Mouse (Mus musculus): Measurements from ENCODE around the gene Larp6. TPM values are rescaled to one million over a fixed set of nuclear protein-coding genes. Genes with fewer than 3 reads are reported as not detected.

The Larp6 gene
- total and polyA plus RNA-seq, 3 experiments: not detected

DNA sequence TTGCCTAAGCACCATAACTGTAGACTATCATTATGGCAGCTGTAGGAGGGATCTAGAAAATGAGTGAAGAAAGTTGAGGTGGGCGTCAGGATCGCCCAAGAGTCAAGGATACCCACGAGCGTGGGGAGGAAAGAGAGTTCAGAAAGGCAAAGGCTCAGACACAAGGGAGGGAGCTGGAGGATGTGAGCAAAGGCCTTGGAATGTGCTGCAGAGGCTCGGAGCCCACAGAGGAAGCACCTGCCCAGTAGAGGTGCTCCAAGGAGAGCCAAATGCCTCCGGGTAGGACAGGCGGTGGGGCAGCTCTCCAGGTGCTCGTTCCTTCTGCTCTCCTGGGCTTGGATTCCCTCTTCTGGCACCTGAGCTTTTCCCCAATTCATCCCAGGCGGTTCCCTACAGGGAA lies 64.1 kb downstream of the Larp6 start:
- no peaks in the 10 kb centered on the region for H3K27me3 ChIP-seq (replicated peaks)
- no peak overlapping the region for H3K27ac ChIP-seq (ENCODE audit: insufficient read depth, low read depth)
- in situ Hi-C loops (cut with MboI; ENCODE audit: low pct_ligation_motif_present, low pct_unique_long_range_greater_than_20kb, low sequenced_read_pairs) (no loop called here), dilution Hi-C loops (cut with MboI; ENCODE audit: extremely low pct_ligation_motif_present, extremely low pct_unique_long_range_greater_than_20kb, low sequenced_read_pairs) (no loop called here)
- no peak for DNase-seq (ENCODE audit: extremely low read depth)
- H3K9ac ChIP-seq (ENCODE audit: insufficient read depth, low read depth): no peak overlapping the region
- no peaks in the 10 kb centered on the region for H3K36me3 ChIP-seq (replicated peaks in 1 of 2; ENCODE audit: control insufficient read depth in 1 of 2, insufficient read depth in 1 of 2, low read length in 1 of 2)
- H3K4me2 ChIP-seq (ENCODE audit: insufficient read depth, low read depth, poor library complexity, severe bottlenecking): no peak overlapping the region
- no peaks in the 10 kb centered on the region for H3K4me1 ChIP-seq (ENCODE audit: control insufficient read depth in 1 of 2, insufficient read depth in 2 of 2)
- TF ChIP-seq MXI1 (IDR thresholded peaks at IDR 0.05; ENCODE audit: low read depth, low read length): no peak
- no peak for TF ChIP-seq ZC3H11A (IDR thresholded peaks at IDR 0.05; ENCODE audit: low read depth, low read length)
- TF ChIP-seq MEF2A (IDR thresholded peaks at IDR 0.05; ENCODE audit: borderline replicate concordance, low read depth, low read length): no peak
- TF ChIP-seq IRF4 (IDR thresholded peaks at IDR 0.05; ENCODE audit: low read depth, low read length): no peak
- no peak for TF ChIP-seq E2F4 (IDR thresholded peaks at IDR 0.05; ENCODE audit: insufficient replicate concordance, low read depth, low read length)
- no peak for TF ChIP-seq BHLHE40 (IDR thresholded peaks at IDR 0.05; ENCODE audit: low read depth, low read length)
- TF ChIP-seq JUN (IDR thresholded peaks at IDR 0.05; ENCODE audit: insufficient read depth, low read depth, low read length): no peak
- no peak for TF ChIP-seq ELF1 (IDR thresholded peaks at IDR 0.05; ENCODE audit: low read depth, low read length)
- TF ChIP-seq USF1 (IDR thresholded peaks at IDR 0.05; ENCODE audit: low read depth, low read length): no peak
- H3K79me2 ChIP-seq (replicated peaks; ENCODE audit: control insufficient read depth, extremely low read depth, insufficient read depth, poor library complexity, severe bottlenecking): no peaks in the 10 kb centered on the region
- no peak overlapping the region for H3K4me3 ChIP-seq (replicated peaks in 1 of 3; ENCODE audit: low read depth in 2 of 3, low read length in 2 of 3, poor library complexity in 1 of 3)
- H3K9me3 ChIP-seq (replicated peaks; ENCODE audit: low read length): peaks cover 8% of the 10 kb centered on the region

DNA sequence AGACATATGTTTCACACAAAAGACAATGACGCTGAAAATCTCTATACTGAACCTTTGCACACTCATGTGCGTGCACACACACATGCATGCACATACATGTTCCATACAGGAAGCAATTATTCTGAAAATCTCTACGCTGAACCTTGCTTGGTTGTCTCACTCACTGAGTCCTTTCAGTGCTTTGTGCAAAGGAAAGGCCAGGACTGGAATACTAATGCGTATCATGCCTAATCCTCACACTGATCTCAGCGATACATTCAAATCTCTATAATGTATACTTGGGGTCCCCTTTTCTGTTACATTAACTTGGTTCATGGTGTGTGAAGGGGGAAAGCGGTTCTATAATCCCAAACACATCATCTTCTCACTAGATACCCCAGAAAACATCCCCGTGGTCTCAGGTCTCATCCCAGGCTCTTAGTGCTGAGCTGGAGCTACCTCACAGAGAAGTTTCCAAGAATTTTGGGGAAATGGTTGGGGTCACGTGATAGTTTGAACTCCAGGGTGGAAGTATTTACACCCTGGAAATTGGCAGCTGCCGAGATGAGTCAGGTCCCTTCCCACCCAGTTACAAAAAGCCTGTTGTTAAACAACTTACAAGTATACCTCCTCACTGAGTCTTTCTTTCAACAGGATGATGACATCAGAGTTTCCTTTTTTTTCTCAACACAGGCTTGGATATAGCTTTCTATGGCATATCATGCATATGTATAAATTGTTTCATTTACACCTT lies 69.4 kb downstream of the Larp6 start:
- H3K27ac ChIP-seq (ENCODE audit: insufficient read depth, low read depth): no peak overlapping the region
- H3K9ac ChIP-seq (ENCODE audit: insufficient read depth, low read depth): no peak overlapping the region
- H3K4me2 ChIP-seq (ENCODE audit: insufficient read depth, low read depth, poor library complexity, severe bottlenecking): no peak overlapping the region
- TF ChIP-seq ZMIZ1 (IDR thresholded peaks at IDR 0.05; ENCODE audit: low read depth, low read length) (no peak), ETS1 (conservative IDR thresholded peaks at IDR 0.05; ENCODE audit: low read depth, low read length) (no peak), IRF4 (IDR thresholded peaks at IDR 0.05; ENCODE audit: low read depth, low read length) (no peak), EP300 (IDR thresholded peaks at IDR 0.05; ENCODE audit: low read length) (no peak), MAFK (IDR thresholded peaks at IDR 0.05; ENCODE audit: insufficient replicate concordance, low read length) (no peak), SMC3 (IDR thresholded peaks at IDR 0.05; ENCODE audit: low read depth, low read length) (no peak), MEF2A (IDR thresholded peaks at IDR 0.05; ENCODE audit: borderline replicate concordance, low read depth, low read length) (no peak), RCOR1 (conservative IDR thresholded peaks at IDR 0.05; ENCODE audit: low read depth, low read length) (no peak), POLR2AphosphoS2 (IDR thresholded peaks at IDR 0.05; ENCODE audit: low read depth, low read length) (no peak), CHD1 (IDR thresholded peaks at IDR 0.05; ENCODE audit: low read depth, low read length) (no peak)
- H3K4me3 ChIP-seq (replicated peaks in 1 of 3; ENCODE audit: low read depth in 2 of 3, low read length in 2 of 3, poor library complexity in 1 of 3): no peak overlapping the region
- H3K27me3 ChIP-seq (replicated peaks): no peaks in the 10 kb centered on the region
- H3K9me3 ChIP-seq (replicated peaks; ENCODE audit: low read length): no peaks in the 10 kb centered on the region
- peaks cover 0 to 16% of the 10 kb centered on the region in 2 experiments; a peak in 2 of 4 replicates for H3K4me1 ChIP-seq (ENCODE audit: control insufficient read depth in 1 of 2, insufficient read depth in 2 of 2)
- dilution Hi-C loops (cut with MboI; ENCODE audit: extremely low pct_ligation_motif_present, extremely low pct_unique_long_range_greater_than_20kb, low sequenced_read_pairs) (no loop called here), in situ Hi-C loops (cut with MboI; ENCODE audit: low pct_ligation_motif_present, low pct_unique_long_range_greater_than_20kb, low sequenced_read_pairs) (no loop called here)
- DNase-seq (ENCODE audit: extremely low read depth): no peak
- H3K36me3 ChIP-seq (replicated peaks in 1 of 2; ENCODE audit: control insufficient read depth in 1 of 2, insufficient read depth in 1 of 2, low read length in 1 of 2): no peaks in the 10 kb centered on the region
- no peaks in the 10 kb centered on the region for H3K79me2 ChIP-seq (replicated peaks; ENCODE audit: control insufficient read depth, extremely low read depth, insufficient read depth, poor library complexity, severe bottlenecking)
